Mouse (Mus musculus) midbrain, postnatal 0 days (tissue): ENCODE results near the gene Abhd12. TPM values are rescaled to one million over a fixed set of nuclear protein-coding genes. Genes with fewer than 3 reads are reported as not detected.

Source experiments
- ATAC-seq: fragments of 200-750 bp; cut with Nextera tagmentation; 2 replicates; pipeline ENCODE4 v1.8.0; 2017; ENCODE audit warnings: moderate number of reproducible peaks, mild to moderate bottlenecking, moderate TSS enrichment, moderate library complexity; ENCODE audit not compliant: low FRiP score
- DNase-seq: peaks from one replicate; pipeline ENCODE4 v3.0.0-alpha.2; 2015; ENCODE audit warnings: low spot score
- H3K27ac ChIP-seq: fragments of 300-500 bp; sonication (generic); 2 replicates; pipeline ENCODE4 v1.5.1; 2014; ENCODE audit warnings: low read depth, mild to moderate bottlenecking, low read length, mixed read lengths
- H3K27me3 ChIP-seq: fragments of 300-500 bp; sonication (generic); 2 replicates; pipeline ENCODE4 v1.6.1; 2014; ENCODE audit warnings: low read length, control low read depth, mixed read lengths; ENCODE audit not compliant: insufficient read depth
- H3K36me3 ChIP-seq: fragments of 300-500 bp; sonication (generic); 2 replicates; pipeline ENCODE4 v1.6.1; 2014; ENCODE audit warnings: low read length, control low read depth, mixed read lengths; ENCODE audit not compliant: insufficient read depth
- H3K4me1 ChIP-seq: fragments of 300-500 bp; sonication (generic); 2 replicates; pipeline ENCODE4 v1.6.1; 2014; ENCODE audit warnings: mild to moderate bottlenecking, control low read depth, antibody characterized with exemption, low read length, mixed read lengths; ENCODE audit not compliant: insufficient read depth
- H3K4me2 ChIP-seq: fragments of 300-500 bp; sonication (generic); 2 replicates; pipeline ENCODE4 v1.6.1; 2014; ENCODE audit warnings: low read depth, mild to moderate bottlenecking, low read length, mixed read lengths; ENCODE audit not compliant: poor library complexity, severe bottlenecking
- H3K4me3 ChIP-seq: fragments of 300-500 bp; sonication (generic); 2 replicates; pipeline ENCODE4 v1.5.1; 2014; ENCODE audit warnings: low read depth, mild to moderate bottlenecking, low read length, moderate library complexity
- H3K9ac ChIP-seq: fragments of 300-500 bp; sonication (generic); replicated peaks from 2 replicates; pipeline ENCODE4 v1.6.1; 2014; ENCODE audit warnings: mild to moderate bottlenecking, low read length, moderate library complexity, mixed read lengths; ENCODE audit not compliant: poor library complexity, severe bottlenecking
- H3K9me3 ChIP-seq: fragments of 300-500 bp; sonication (generic); 2 replicates; pipeline ENCODE4 v1.6.1; 2016; ENCODE audit warnings: low read length, control low read depth
- CTCF ChIP-seq: IDR thresholded peaks from 2 replicates; pipeline ENCODE4 v1.5.1; 2016; ENCODE audit warnings: antibody characterized with exemption, mild to moderate bottlenecking
- WGBS: fragments of 180-500 bp; shearing (Covaris S2); extraction: QIAGEN DNeasy Blood & Tissue Kit; methylation state at CpG from one replicate; pipeline ENCODE4 v1.1.7; 2014; 5-methylcytosine and 5-hydroxymethylcytosine counted together
- polyA plus RNA-seq: library from polyadenylated mRNA; unstranded; fragments of >200 nt; fragmentation: Nextera tagmentation; extraction: Ambion mirVana; gene quantifications from 2 replicates; pipeline ENCODE4 v1.2.1, GENCODE M21; 2015
- total RNA-seq: library from RNA; depleted of rRNA; stranded (reverse); fragments of >200 nt; gene quantifications from 2 replicates; pipeline ENCODE4 v1.2.3, GENCODE M21; 2014

The Abhd12 gene
- total and polyA plus RNA-seq, 2 experiments from 2014 or later, result 144 to 156 TPM

GRCm38 (mm10) chr2:150851251-150851650 lies 53.3 kb downstream of the Abhd12 start:
- DNase-seq, result no peak
- 85% methylated on average over 9 of the region's 9 CpGs for WGBS
- H3K4me3 ChIP-seq, result no peak overlapping the region
- no peaks in the 10 kb centered on the region for H3K4me1 ChIP-seq
- peak; percentile 12; the same call in 1 of the 2 replicates for TF ChIP-seq CTCF
- H3K27ac ChIP-seq, result no peak overlapping the region
- 0 out of 2 replicates have a peak, but pooled peaks cover 6% of the 10 kb centered on the region for H3K36me3 ChIP-seq
- H3K27me3 ChIP-seq, result no peaks in the 10 kb centered on the region
- H3K4me2 ChIP-seq, result no peak overlapping the region
- no peak overlapping the region for H3K9ac ChIP-seq
- ATAC-seq, result no peak
- no peaks in the 10 kb centered on the region for H3K9me3 ChIP-seq

- 64% methylated on average over 8 of the region's 8 CpGs for WGBS
- Histone ChIP-seq H3K4me3 (no peak overlapping the region), H3K4me1 (no peaks in the 10 kb centered on the region), H3K27ac (peak overlapping the region; percentile 67), H3K27me3 (no peaks in the 10 kb centered on the region), H3K9me3 (no peaks in the 10 kb centered on the region), H3K36me3 (peaks cover 6% of the 10 kb centered on the region), H3K4me2 (no peak overlapping the region), H3K9ac (no peak overlapping the region)
- ATAC-seq, result 0 out of 2 replicates have a peak, but pooled peaks have one; percentile 45
- DNase-seq, result peak; percentile 62
- TF ChIP-seq CTCF, result no peak
These were observed 57.0 kb downstream of the Abhd12 start for GRCm38 (mm10) chr2:150847436-150847995.

GRCm38 (mm10) chr2:150844798-150845197 lies 59.7 kb downstream of the Abhd12 start:
- peak overlapping the region; percentile 1; the same call in 1 of the 2 replicates for H3K27ac ChIP-seq
- no peak for TF ChIP-seq CTCF
- H3K9me3 ChIP-seq, result no peaks in the 10 kb centered on the region
- no peak overlapping the region for H3K4me3 ChIP-seq
- H3K27me3 ChIP-seq, result no peaks in the 10 kb centered on the region
- no peak overlapping the region for H3K4me2 ChIP-seq
- H3K36me3 ChIP-seq, result peaks cover 6% of the 10 kb centered on the region
- ATAC-seq (no peak), DNase-seq (peak; percentile 46)
- no peaks in the 10 kb centered on the region for H3K4me1 ChIP-seq
- WGBS, result 88% methylated on average over 1 of the region's 1 CpGs
- no peak overlapping the region for H3K9ac ChIP-seq

GRCm38 (mm10) chr2:150842049-150842461 lies 62.5 kb downstream of the Abhd12 start:
- no peaks in the 10 kb centered on the region for H3K27me3 ChIP-seq
- WGBS, result 83% methylated on average over 7 of the region's 7 CpGs
- no peak for TF ChIP-seq CTCF
- peaks cover 22% of the 10 kb centered on the region for H3K36me3 ChIP-seq
- H3K9me3 ChIP-seq, result no peaks in the 10 kb centered on the region
- no peak for DNase-seq
- no peak overlapping the region for H3K9ac ChIP-seq
- H3K4me3 ChIP-seq, result no peak overlapping the region
- no peak overlapping the region for H3K27ac ChIP-seq
- ATAC-seq, result 0 out of 2 replicates have a peak, but pooled peaks have one; percentile 11
- no peak overlapping the region for H3K4me2 ChIP-seq
- H3K4me1 ChIP-seq, result no peaks in the 10 kb centered on the region

GRCm38 (mm10) chr2:150841109-150841508 lies 63.4 kb downstream of the Abhd12 start:
- DNase-seq (no peak), ATAC-seq (no peak)
- Histone ChIP-seq H3K27me3 (no peaks in the 10 kb centered on the region), H3K4me2 (no peak overlapping the region), H3K9me3 (no peaks in the 10 kb centered on the region), H3K27ac (no peak overlapping the region), H3K4me1 (no peaks in the 10 kb centered on the region), H3K36me3 (peaks cover 22% of the 10 kb centered on the region), H3K9ac (no peak overlapping the region), H3K4me3 (no peak overlapping the region)
- whole genome bisulfite sequencing, result 66% methylated on average over 11 of the region's 11 CpGs
- TF ChIP-seq CTCF, result no peak

GRCm38 (mm10) chr2:150839686-150840471 lies 64.7 kb downstream of the Abhd12 start:
- H3K27ac ChIP-seq, result no peak overlapping the region
- 86% methylated on average over 12 of the region's 12 CpGs for WGBS
- H3K4me1 ChIP-seq, result no peaks in the 10 kb centered on the region
- ATAC-seq, result no peak
- H3K27me3 ChIP-seq, result no peaks in the 10 kb centered on the region
- no peak for TF ChIP-seq CTCF
- no peak overlapping the region for H3K4me2 ChIP-seq
- no peak for DNase-seq
- no peaks in the 10 kb centered on the region for H3K9me3 ChIP-seq
- no peak overlapping the region for H3K4me3 ChIP-seq
- H3K36me3 ChIP-seq, result peaks cover 26% of the 10 kb centered on the region
- H3K9ac ChIP-seq, result no peak overlapping the region
